Mouse (Mus musculus): ENCODE data around the gene Inf2.

- TF ChIP-seq POLR2A (IDR thresholded peaks at IDR 0.05; ENCODE audit: borderline replicate concordance, low read depth, low read length) (no peak), CTCF (IDR thresholded peaks at IDR 0.05; ENCODE audit: low read depth, low read length) (no peak)
Measured at GRCm38 (mm10) chr12:112585924-112586538, 2.6 kb upstream of the Inf2 start.
